Mouse (Mus musculus) ES-Bruce4 (cell line): ENCODE measurements around the gene Scn1b. TPM values are rescaled to one million over a fixed set of nuclear protein-coding genes. Genes with fewer than 3 reads are reported as not detected.

Source experiments
- H3K27ac ChIP-seq: 2 replicates; pipeline ENCODE4 v1.5.1; 2012; ENCODE audit warnings: low read length, inconsistent platforms; ENCODE audit not compliant: insufficient read depth
- H3K27me3 ChIP-seq: 2 replicates; pipeline ENCODE4 v1.6.1; 2012; ENCODE audit warnings: mild to moderate bottlenecking, low read length, inconsistent platforms; ENCODE audit not compliant: control insufficient read depth, poor library complexity, insufficient read depth, severe bottlenecking
- H3K36me3 ChIP-seq: 2 replicates; pipeline ENCODE4 v1.6.1; 2012; ENCODE audit warnings: inconsistent platforms, mild to moderate bottlenecking, low read length, moderate library complexity; ENCODE audit not compliant: control insufficient read depth, poor library complexity, insufficient read depth, severe bottlenecking
- H3K4me1 ChIP-seq: one replicate; pipeline ENCODE4 v1.8.1; 2011; ENCODE audit warnings: low read length; ENCODE audit not compliant: control insufficient read depth, insufficient read depth
- H3K4me3 ChIP-seq: 2 replicates; pipeline ENCODE4 v1.5.1; 2011; ENCODE audit warnings: low read depth, mild to moderate bottlenecking, low read length
- H3K9ac ChIP-seq: 2 replicates; pipeline ENCODE4 v1.6.1; 2012; ENCODE audit warnings: low read depth, mild to moderate bottlenecking, inconsistent platforms; ENCODE audit not compliant: poor library complexity, severe bottlenecking
- H3K9me3 ChIP-seq: replicated peaks from 2 replicates; pipeline ENCODE4 v1.6.1; 2012; ENCODE audit warnings: mild to moderate bottlenecking, low read length, inconsistent platforms; ENCODE audit not compliant: control insufficient read depth, poor library complexity, insufficient read depth, severe bottlenecking
- CTCF ChIP-seq: IDR thresholded peaks from one replicate; pipeline ENCODE4 v1.8.1; 2011; ENCODE audit warnings: low read depth, low read length
- EP300 ChIP-seq: IDR thresholded peaks from 2 replicates; pipeline ENCODE4 v1.6.1; 2011; ENCODE audit warnings: low read depth, low read length; ENCODE audit not compliant: insufficient read depth
- POLR2A ChIP-seq: IDR thresholded peaks from one replicate; pipeline ENCODE4 v1.8.1; 2011; ENCODE audit warnings: low read length; ENCODE audit not compliant: insufficient read depth
- polyA plus RNA-seq: library from polyadenylated mRNA; stranded (reverse); fragments of >200 nt; gene quantifications from 2 replicates; pipeline ENCODE4 v1.2.4, GENCODE M21; 2011; ENCODE audit warnings: low read depth; ENCODE audit not compliant: missing spikeins, insufficient read depth, insufficient read length

Gene Scn1b
- polyA plus RNA-seq, 1 experiment, result 27.5 TPM

DNA sequence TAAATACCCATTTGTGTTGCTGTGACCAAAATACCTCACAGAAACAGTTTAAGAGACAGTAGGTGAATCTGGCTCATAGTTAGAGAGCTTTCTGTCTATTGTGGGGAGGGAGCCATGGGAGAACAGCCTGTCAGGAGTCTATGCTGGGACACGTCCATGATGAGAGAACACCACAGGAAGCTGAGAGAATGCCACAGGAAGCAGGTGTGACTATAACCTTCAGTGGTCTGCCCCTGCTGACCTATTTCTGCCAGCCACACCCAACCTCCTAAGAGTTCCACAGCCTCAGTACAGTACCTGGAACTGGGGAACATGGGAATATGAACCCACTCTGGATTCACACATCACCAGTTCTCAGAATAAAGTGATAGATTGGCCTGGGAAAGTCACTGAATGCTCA, 37.9 kb upstream of the Scn1b start:
- Histone ChIP-seq H3K36me3 (no peaks in the 10 kb centered on the region), H3K4me3 (no peak overlapping the region)
- TF ChIP-seq POLR2A (no peak), EP300 (no peak), CTCF (no peak)

DNA sequence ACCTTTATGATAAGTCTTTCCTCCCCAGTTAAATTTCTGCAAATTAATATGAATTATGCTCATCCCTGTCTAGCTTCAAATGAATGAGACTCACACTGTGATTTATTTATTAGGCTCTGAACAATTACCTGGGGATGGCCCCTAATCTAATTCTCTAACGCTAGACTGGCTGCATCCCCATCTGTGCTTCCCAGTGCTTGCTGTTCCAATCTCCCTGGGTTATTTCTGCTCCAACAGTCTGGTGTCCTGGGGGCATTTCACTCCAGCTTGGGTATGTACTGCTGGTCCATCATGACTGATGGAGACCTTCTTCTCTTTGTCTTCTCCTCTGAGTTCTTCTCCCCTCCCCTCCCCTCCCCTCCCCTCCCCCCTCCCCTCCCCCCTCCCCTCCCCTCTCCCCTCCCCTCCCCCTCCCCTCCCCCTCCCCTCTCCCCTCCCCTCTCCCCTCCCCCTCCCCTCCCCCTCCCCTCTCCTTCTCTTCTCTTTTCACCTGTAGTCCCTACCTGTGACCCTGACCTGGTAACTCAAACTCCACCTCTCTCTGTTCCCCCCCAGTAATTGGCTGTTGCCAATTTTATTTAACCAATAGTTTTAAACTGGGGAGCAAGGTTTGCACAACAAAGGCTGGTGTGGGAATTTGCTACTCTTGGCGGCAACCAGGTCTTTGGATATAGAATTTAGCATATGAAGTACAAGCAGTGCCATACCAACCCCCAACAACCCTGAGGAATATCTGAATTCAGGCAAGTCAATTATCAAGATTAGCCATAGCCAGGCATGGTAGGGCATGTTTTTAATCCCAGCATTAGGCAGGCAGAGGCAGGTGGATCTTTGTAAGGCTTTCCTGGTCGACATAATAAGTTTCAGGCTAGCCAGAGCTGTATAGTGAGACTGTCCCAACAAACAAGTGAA, 37.1 kb upstream of the Scn1b start:
- H3K27ac ChIP-seq, result peak overlapping the region; percentile 93
- no peaks in the 10 kb centered on the region for H3K9me3 ChIP-seq
- H3K27me3 ChIP-seq, result no peaks in the 10 kb centered on the region
- H3K4me1 ChIP-seq, result peaks cover 7% of the 10 kb centered on the region
- H3K36me3 ChIP-seq, result no peaks in the 10 kb centered on the region
- peak overlapping the region; percentile 42; the same call in 1 of the 2 replicates for H3K4me3 ChIP-seq
- TF ChIP-seq CTCF (no peak), EP300 (no peak), POLR2A (no peak)
- H3K9ac ChIP-seq, result no peak overlapping the region

More for the DNA sequence above, 37.9 kb upstream of the Scn1b start:
- H3K4me1 ChIP-seq, result peaks cover 7% of the 10 kb centered on the region
- no peaks in the 10 kb centered on the region for H3K9me3 ChIP-seq
- no peaks in the 10 kb centered on the region for H3K27me3 ChIP-seq
- H3K9ac ChIP-seq, result no peak overlapping the region
- H3K27ac ChIP-seq, result peak overlapping the region; percentile 62

DNA sequence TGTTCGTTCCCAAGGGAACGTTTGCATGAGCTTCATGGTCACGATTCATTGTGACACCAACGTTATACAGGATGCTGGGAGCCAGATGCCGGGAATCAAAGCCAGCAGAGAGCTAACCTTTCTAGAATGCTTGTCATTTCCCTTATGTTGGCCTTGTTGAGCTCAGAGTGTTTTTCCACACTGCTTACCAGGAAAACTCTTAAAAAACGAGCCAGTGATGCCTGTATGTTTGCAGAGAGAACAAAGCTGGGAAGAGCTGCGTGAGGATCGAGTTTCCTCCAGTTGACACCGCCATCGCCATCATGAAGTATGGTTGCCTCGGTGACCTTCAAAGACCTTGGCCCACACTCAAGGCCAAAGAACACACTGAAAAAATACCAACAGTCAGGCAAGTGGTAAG, 35.5 kb upstream of the Scn1b start:
- no peaks in the 10 kb centered on the region for H3K27me3 ChIP-seq
- H3K4me1 ChIP-seq, result peaks cover 7% of the 10 kb centered on the region
- peak overlapping the region; percentile 77 for H3K27ac ChIP-seq
- TF ChIP-seq POLR2A (no peak), EP300 (no peak), CTCF (no peak)
- H3K4me3 ChIP-seq, result no peak overlapping the region
- no peak overlapping the region for H3K9ac ChIP-seq
- no peaks in the 10 kb centered on the region for H3K36me3 ChIP-seq
- H3K9me3 ChIP-seq, result no peaks in the 10 kb centered on the region

DNA sequence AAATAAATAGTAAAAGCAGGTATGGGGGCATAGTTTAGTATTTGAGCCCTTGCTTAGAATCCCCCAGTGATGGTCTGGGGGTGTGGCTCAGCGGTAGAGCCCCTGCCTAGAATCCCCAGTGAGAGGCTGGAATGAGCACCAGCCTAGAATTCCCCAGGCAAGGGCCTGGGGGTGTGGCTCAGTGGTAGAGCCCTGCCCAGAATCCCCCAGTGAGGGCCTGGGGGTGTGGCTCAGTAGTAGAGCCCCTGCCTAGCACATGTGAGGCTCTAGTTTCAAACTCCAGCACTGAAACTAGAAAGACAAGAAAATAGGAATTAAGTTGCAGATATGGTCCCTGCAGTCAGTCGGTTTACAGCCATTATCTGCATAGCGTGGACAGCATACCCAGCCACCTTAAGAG, 35.0 kb upstream of the Scn1b start:
- Histone ChIP-seq H3K9me3 (no peaks in the 10 kb centered on the region), H3K4me1 (peaks cover 7% of the 10 kb centered on the region), H3K36me3 (no peaks in the 10 kb centered on the region), H3K27me3 (no peaks in the 10 kb centered on the region), H3K27ac (peak overlapping the region; percentile 77), H3K4me3 (no peak overlapping the region), H3K9ac (no peak overlapping the region)
- TF ChIP-seq POLR2A, result no peak

DNA sequence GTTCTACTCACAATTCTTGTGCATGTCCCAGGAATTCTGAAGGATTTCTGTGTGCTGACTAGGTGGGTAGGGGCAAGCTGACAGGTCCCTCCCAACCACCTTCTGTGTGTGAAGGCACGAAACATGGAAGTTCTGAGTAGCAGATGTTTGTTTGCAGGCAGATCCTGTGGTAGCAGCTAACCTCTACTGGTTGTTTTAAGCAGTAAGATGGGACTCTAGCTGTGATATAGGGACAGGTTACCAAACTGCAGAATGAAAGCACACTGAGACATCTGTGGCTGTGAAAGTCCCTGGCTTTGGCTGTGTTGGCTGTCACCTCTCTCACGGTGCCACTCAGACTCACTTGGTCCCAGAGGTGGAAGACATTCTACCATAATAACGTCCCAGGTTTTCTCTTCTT, 34.4 kb upstream of the Scn1b start:
- Histone ChIP-seq H3K27ac (no peak overlapping the region), H3K9me3 (no peaks in the 10 kb centered on the region), H3K27me3 (no peaks in the 10 kb centered on the region), H3K4me1 (peaks cover 7% of the 10 kb centered on the region), H3K9ac (no peak overlapping the region), H3K4me3 (no peak overlapping the region), H3K36me3 (no peaks in the 10 kb centered on the region)
- TF ChIP-seq CTCF, result no peak
- no peak for TF ChIP-seq EP300

DNA sequence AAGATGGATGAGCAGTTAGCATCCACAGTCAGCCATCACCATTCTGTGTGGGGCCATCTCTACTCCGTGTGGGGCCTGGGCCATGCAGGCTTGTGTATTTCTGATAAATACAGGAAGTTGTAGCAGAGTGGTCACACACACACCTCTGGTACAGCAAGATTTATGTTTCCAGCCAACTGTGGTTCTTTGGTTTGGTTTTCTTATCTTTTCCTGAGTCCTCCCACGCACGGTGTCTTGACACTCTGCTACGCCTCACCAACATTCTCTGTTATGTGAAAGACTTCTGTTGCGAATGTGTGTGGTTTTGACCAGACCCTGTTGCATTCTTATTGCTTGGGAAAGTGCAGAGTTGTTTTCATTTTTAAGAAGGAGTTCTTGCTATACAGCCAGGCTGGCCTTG, 34.0 kb upstream of the Scn1b start:
- no peak overlapping the region for H3K27ac ChIP-seq
- no peaks in the 10 kb centered on the region for H3K36me3 ChIP-seq
- no peaks in the 10 kb centered on the region for H3K27me3 ChIP-seq
- no peaks in the 10 kb centered on the region for H3K9me3 ChIP-seq
- H3K4me3 ChIP-seq, result no peak overlapping the region
- peaks cover 7% of the 10 kb centered on the region for H3K4me1 ChIP-seq
- no peak overlapping the region for H3K9ac ChIP-seq
- TF ChIP-seq POLR2A (no peak), CTCF (no peak), EP300 (no peak)
